Mouse (Mus musculus) cerebellum, adult 2 months (tissue): ENCODE data around the gene Acap1.

Source experiments
- CTCF ChIP-seq: fragments of 200-500 bp; IDR thresholded peaks from 2 replicates; pipeline ENCODE4 v1.5.1; 2011; ENCODE audit warnings: low read depth, mild to moderate bottlenecking, control low read depth, low read length, moderate library complexity, borderline replicate concordance; ENCODE audit not compliant: insufficient read depth
- POLR2A ChIP-seq: fragments of 200-500 bp; IDR thresholded peaks from 2 replicates; pipeline ENCODE4 v1.6.1; 2011; ENCODE audit warnings: low read length, control low read depth, borderline replicate concordance; ENCODE audit not compliant: insufficient read depth

- TF ChIP-seq POLR2A (no peak), CTCF (no peak)
Observed at GRCm38 (mm10) chr11:69908645-69909044, 13.3 kb upstream of the Acap1 start.
